Mouse (Mus musculus) frontal cortex, postnatal 25 days (tissue): ENCODE measurements around the gene Mapkapk5.

Experiments
- DNase-seq, 2 experiments: peaks; one replicate each; pipeline ENCODE4 v3.0.0; 2022; ENCODE audit warnings: low spot score in 2 of 2

Mapkapk5 gene

DNA sequence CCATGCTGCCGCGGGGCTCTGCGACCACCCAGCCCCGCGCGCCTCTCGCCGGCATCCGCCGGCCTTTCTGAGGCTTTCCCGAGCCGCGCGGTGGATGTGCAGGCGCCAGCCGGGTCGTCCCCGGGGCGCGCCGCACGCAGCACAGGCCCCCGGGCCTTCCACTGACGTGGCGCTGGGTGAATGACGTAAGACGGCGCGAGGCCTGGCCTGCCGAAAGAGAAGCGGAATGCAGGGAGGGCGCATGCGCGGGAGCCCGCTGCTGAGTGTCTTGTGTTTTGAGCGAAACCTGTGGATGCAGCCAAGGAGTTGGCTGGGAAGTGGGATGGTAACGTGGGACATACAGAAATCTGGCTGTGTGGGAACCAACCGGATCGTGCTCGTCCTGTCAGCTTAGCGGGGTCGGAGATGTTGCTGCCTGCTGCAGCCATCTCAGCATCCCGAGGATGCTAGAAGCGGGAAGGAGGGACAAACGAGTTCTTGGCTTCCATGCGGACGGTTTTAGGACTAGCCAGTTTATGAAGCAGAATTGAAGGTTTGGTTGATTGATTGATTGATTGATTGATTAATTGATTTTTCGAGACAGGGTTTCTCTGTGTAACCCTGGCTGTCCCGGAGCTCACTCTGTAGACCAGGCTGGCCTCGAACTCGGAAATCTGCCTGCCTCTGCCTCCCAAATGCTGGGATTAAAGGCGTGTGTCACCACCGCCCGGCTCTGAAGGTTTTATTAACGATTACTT, at the start of gene Mapkapk5:
TSS of gene Mapkapk5 (minus strand) at position 113 of the 737 bp plus-strand sequence.
- peak; percentile 96 to 98 for DNase-seq

DNA sequence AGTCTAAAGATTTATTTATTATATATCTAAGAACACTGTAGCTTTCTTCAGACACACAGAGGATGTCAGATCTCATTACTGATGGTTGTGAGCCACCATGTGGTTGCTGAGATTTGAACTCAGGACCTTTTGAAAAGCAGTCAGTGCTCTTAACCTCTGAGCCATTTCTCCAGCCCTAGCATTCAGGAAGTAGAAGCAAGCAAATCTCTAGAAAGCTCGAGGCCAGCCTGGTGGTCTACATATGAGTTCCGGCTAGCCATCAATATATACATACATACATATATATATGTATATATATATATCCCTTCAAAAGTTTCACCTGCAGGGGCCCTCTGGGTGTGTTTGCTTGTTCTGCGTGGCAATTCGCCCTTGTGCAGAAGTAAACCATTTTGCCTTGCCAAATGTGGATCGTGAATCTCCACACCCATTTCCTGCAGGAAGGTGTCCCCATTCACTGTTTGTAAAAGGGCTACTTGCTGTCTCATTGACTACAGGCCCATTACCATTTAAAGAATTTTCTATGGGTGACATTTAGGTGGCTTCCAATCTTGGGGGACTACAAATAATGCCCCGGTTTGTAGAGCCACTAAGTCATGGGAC, 49.1 kb upstream of the Mapkapk5 start:
- DNase-seq, result no peak

GRCm38 (mm10) chr5:121593451-121594401, 48.0 kb upstream of the Mapkapk5 start, which contains the start of gene Aldh2:
Aldh2 (minus strand) TSS chr5:121593824.
- peak; percentile 42 to 62 for DNase-seq

- DNase-seq, result no peak
These were observed 47.2 kb upstream of the Mapkapk5 start for GRCm38 (mm10) chr5:121592816-121593407.

DNA sequence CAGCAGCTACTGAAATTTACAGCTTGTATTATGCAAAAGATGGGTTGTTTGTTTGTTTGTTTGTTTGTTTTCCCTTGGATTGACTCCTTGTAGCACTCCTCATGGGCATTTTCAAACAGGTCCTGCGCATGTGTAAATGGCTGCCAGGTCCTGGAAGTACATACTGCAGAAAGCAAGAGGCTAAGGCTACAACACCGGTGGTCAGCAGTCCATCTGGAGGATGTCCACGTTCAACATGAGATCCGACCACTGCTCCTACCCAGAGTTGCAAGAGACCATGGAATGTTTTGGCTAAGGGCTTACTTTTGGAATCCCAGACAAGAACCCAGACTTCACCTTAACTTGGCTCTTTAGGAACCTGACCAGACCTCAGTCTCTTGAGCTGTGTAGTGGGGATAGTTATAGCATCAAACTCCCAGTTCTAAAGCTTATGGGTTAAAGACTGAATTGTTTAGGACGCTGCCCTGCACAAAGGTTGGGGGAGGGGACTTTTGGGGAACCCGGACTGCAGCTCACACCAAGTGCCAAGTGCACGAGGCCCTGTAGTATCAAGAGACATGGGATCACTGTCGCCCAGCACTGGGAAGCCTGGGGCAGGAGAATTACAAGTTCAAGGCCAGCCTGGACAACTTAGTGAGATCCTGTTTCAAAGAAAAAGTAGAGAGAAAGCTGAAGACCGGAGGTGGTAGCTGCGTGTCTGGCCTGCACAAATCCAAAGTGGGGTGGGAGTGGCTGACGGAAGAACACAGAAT, 46.5 kb upstream of the Mapkapk5 start:
- DNase-seq, result no peak

DNA sequence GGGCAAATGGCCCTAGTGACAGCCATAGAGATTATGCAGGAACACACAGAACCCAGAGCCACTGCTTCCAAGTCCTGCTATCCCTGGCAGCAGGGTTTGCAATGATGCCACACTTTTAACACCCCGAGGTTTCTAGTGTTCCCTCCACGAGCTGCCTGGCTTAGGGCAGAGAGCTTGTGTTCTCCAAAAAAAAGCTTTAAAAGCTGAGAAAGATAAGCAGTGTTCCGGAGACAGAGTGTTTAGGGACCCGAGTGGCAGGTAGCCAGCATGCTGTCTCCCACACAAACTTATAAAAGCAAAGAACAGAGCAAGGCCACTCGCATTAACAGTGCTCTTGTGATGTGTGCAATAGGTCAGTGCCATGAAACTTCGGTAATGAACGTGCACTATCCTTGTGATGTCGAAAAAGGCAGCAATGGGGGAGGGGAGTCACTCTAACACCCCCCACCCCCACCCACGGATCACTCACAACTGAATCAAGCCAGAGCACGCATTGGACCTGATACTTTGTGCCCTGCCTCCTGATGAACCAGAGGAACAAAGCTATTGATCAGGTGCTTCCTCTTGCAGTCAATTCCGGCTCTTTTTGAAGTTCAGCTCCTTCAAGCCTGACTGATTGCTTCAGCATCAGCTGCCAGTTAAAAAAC, 45.8 kb upstream of the Mapkapk5 start:
- no peak for DNase-seq

GRCm38 (mm10) chr5:121589928-121590327, 44.2 kb upstream of the Mapkapk5 start:
- no peak for DNase-seq

DNA sequence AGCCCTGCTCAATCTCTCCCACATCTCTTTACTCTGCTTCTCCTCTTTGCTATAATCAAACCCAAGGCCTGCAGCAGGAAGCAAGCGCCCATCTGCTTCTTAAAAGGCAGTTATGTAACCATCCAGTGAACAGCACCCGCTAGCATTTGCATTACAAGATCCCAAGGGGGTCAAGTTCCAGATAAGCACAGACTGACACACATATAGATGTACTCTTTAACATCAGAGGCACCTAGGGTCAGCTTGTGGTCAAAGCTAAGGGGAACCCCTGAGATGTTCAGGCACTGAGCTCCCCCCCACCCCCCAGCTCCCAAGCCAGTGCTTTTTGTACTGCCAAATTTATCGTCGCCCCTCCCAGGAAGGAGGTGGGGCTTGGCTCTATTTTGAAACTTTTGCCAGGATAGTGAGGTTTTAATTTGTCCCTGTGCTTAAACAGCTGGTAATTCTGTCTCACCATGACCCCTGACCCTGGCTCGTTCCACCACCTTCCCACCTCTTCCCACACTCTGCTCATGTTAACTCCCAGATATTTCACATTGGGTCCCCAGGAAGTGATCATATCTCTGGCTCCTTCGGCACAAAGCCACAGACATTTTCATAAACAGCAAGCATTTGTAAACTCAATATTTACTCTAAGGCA, 40.8 kb upstream of the Mapkapk5 start:
- peak; percentile 27 to 44 for DNase-seq

DNA sequence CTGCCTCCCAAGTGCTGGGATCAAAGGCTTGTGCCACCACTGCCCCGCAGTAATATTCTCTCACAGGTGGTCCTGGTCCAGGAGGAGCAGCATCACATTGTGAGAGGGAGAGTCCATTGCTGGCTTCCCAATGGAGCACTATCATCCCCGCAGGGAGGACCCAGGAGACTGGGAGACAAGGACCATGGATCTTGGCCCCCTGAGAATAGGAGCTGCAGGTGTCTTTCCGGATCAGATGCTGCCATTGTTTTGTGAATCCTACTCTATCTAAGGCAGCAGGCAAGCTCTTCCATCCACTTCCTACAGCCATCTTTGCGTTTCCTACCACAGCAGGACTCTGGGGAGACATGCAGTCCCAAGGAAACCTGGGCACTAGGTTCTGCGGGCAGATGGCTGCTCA, 40.0 kb upstream of the Mapkapk5 start:
- DNase-seq, result no peak

GRCm38 (mm10) chr5:121585005-121585404, 39.3 kb upstream of the Mapkapk5 start:
- no peak for DNase-seq

GRCm38 (mm10) chr5:121583765-121584501, 38.2 kb upstream of the Mapkapk5 start:
- DNase-seq, result peak; percentile 35 to 54

DNA sequence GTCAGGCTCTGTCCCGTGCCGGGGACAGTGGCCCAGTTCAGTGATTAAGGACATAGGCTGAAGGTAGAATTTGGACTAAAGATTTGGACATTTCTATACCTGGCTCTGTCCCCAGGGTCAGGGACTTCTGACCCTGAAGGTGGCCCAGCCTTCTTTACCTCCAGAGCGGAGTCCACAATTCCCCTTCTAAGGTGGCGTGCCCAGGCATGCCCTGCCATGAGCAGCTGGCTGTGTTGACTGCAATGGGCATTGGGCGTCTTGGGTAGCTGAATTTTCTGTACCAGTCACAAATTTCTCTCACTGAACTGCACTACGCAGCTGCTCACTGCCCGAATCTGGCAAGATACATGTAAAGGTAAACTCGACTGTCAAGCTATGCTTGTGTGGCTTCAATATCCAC, 36.2 kb upstream of the Mapkapk5 start:
- no peak for DNase-seq

DNA sequence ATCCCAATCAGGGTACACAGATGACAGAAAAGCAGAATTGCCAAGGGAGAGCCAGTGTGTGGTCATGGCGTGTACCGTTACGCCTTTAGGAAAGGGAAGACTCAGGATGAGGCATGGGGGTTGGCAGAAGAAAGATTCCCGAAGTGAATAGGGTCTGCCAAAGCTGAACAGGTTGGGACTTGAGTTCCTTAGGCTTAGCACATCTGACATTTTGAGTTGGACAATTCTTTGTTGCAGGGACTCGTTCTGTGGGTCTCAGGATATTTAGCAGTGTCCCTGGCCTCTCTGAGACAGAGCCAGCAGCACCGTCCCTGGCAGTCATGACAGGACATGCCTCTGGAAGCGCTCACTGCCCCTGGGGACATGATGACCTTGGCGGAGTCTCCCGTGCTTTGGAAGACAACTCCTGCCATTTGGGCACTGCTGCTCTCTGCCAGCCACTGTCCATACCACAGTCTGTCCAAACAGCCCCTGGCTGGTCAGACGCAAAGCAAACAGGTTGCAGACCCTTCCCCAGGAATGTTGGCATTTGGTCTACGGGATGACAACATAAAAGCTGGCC, 31.3 kb upstream of the Mapkapk5 start:
- DNase-seq, result no peak

GRCm38 (mm10) chr5:121575867-121576266, 30.2 kb upstream of the Mapkapk5 start:
- DNase-seq, result no peak

- no peak for DNase-seq
These were observed 28.4 kb upstream of the Mapkapk5 start for GRCm38 (mm10) chr5:121574145-121574544.

- DNase-seq, result no peak
These were observed 25.1 kb upstream of the Mapkapk5 start for GRCm38 (mm10) chr5:121570787-121571186.

- no peak for DNase-seq
These were observed 24.2 kb upstream of the Mapkapk5 start for GRCm38 (mm10) chr5:121569881-121570420.

DNA sequence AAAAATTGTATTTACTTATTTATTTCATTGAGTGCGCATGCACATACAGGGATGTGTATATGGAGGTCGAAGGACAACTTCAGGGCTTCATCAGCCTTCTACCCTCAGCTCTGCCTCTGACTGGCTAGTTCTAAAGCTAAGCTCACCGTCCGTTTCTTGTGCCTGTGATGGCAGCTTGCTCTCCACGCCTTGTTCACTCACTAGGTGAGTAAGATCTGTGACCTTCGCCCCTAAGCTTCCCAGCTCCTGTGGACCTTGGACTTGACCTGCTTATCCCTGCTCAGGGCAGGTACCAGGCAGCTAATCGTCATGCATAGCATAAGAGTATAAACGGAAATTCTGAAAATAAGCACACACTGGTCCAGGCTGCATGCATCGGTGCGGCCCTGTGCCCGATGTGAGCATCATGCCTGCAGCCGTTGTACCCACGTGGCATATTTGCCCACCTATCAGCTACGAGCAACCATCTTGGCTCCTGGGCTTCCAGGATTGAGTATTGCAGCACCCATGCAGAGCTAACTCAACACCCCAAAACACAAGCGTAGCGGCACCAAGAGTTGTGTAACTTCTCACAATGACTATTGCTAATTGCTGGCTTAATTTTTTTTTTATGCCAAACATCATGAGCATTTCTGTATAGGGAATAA, 20.5 kb upstream of the Mapkapk5 start:
- no peak for DNase-seq
